Mouse (Mus musculus) spleen, adult 18-20 months (tissue): ENCODE measurements around the gene Gse1.

Experiments used
- DNase-seq, 2 experiments: peaks; one replicate each; pipeline ENCODE4 v3.0.0; 2022; ENCODE audit warnings: mixed read lengths in 2 of 2

Gse1 gene

GRCm38 (mm10) chr8:120502428-120502827 is 274.2 kb downstream of the Gse1 start:
- peak in 1 of 2 experiments; percentile 25 for DNase-seq

GRCm38 (mm10) chr8:120504251-120505081 is 276.2 kb downstream of the Gse1 start:
- DNase-seq, result no peak

- no peak for DNase-seq
Measured at GRCm38 (mm10) chr8:120505082-120505511, 276.8 kb downstream of the Gse1 start.

GRCm38 (mm10) chr8:120505619-120506310 is 277.5 kb downstream of the Gse1 start:
- no peak for DNase-seq

GRCm38 (mm10) chr8:120506562-120506961 is 278.3 kb downstream of the Gse1 start:
- peak in 1 of 2 experiments; percentile 50 for DNase-seq

GRCm38 (mm10) chr8:120507290-120507689 is 279.0 kb downstream of the Gse1 start:
- no peak for DNase-seq

GRCm38 (mm10) chr8:120509136-120510034 is 281.1 kb downstream of the Gse1 start:
- DNase-seq, result no peak

GRCm38 (mm10) chr8:120510035-120510416 is 281.8 kb downstream of the Gse1 start:
- DNase-seq, result no peak

- no peak for DNase-seq
Measured at GRCm38 (mm10) chr8:120510863-120511457, 282.7 kb downstream of the Gse1 start.

- DNase-seq, result no peak
Measured at GRCm38 (mm10) chr8:120511737-120512136, 283.5 kb downstream of the Gse1 start.

- DNase-seq, result no peak
Measured at GRCm38 (mm10) chr8:120512326-120512725, 284.1 kb downstream of the Gse1 start.

GRCm38 (mm10) chr8:120513145-120513544 is 284.9 kb downstream of the Gse1 start:
- no peak for DNase-seq

- no peak for DNase-seq
Measured at GRCm38 (mm10) chr8:120513638-120514461, 285.6 kb downstream of the Gse1 start.

GRCm38 (mm10) chr8:120515214-120515613 is 287.0 kb downstream of the Gse1 start:
- no peak for DNase-seq

- no peak for DNase-seq
Measured at GRCm38 (mm10) chr8:120515650-120516049, 287.4 kb downstream of the Gse1 start.

GRCm38 (mm10) chr8:120516182-120516755 is 288.0 kb downstream of the Gse1 start:
- DNase-seq, result no peak

GRCm38 (mm10) chr8:120517666-120518410 is 289.6 kb downstream of the Gse1 start:
- DNase-seq, result no peak

GRCm38 (mm10) chr8:120518736-120519534 is 290.7 kb downstream of the Gse1 start:
- no peak for DNase-seq

GRCm38 (mm10) chr8:120520287-120520686 is 292.0 kb downstream of the Gse1 start:
- no peak for DNase-seq
